In the genomic region with DNA sequence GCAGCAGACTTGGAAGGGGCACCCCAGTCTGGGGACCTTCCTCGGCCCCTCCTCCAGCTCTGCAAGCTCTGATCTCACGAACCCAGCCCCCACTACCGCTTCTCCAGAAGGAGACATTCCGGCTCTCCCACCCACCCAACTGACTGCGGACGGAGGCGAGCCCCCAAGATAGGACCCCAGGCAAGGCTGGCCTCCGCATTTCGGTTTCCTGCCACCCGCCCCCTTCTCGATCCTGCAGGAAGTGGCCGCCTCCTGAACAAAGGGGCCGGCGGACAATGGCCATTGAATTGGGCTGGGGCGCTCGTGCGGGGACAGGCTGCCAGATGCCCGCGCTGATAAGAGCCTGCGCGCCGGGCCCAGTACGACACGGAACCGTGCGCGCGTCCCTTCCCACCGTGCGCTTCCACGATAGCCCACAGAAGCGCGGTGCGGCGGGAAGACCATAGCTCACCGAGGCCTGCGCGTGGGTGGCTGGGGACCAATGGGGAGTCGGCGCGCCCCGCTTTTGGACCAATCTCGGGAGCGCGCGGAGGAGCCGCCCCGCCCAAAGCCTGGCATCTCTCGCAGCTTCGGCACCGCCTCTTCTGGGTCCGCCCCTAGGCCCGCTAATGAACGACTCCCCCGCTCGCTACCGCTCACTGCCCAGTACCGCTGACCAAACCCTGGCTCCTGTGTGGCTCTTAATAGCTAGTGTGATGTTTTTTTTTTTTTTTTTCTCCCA, we compare ENCODE assay signal across 8 mouse cellular contexts. TPM values are rescaled to one million over a fixed set of nuclear protein-coding genes. Genes with fewer than 3 reads are reported as not detected.
A peak's percentile ranks its signal among the peaks of the same experiment; 100 is the strongest.
DNase-seq lines count a peak whose midpoint lies in the region; ATAC-seq and TF ChIP-seq lines count a peak whose summit lies in the region.

No protein-coding gene starts in this region.

- H3K27me3 ChIP-seq in ES-Bruce4 (ENCODE audit: control insufficient read depth, insufficient read depth, low read length, poor library complexity, severe bottlenecking), result no peaks in the 10 kb centered on the region
- H3K27me3 ChIP-seq in forebrain, embryonic 12.5 days, result peaks cover 18% of the 10 kb centered on the region
- peaks cover 4% of the 10 kb centered on the region; the same call in 1 of the 2 replicates for H3K27me3 ChIP-seq in heart, postnatal 0 days (ENCODE audit: control insufficient read depth, insufficient read depth, low read length)
- H3K27me3 ChIP-seq in liver, embryonic 16.5 days (ENCODE audit: control insufficient read depth, insufficient read depth, low read depth, low read length), result peaks cover 48% of the 10 kb centered on the region
- H3K27me3 ChIP-seq in neural tube, embryonic 13.5 days, result no peaks in the 10 kb centered on the region
- no peaks in the 10 kb centered on the region for H3K27me3 ChIP-seq in testis, adult 2 months (ENCODE audit: control insufficient read depth, insufficient read depth, low read length)

- peak; percentile 74 for DNase-seq in c-Kit-positive CD71-positive TER-119-positive erythroid progenitor cells, embryonic 14.5 days (ENCODE audit: low spot score)
- peak; percentile 74 for DNase-seq in heart, postnatal 0 days (ENCODE audit: low spot score)
- DNase-seq in kidney, postnatal 4 days, result peak; percentile 91 to 94

- no peak for TF ChIP-seq POLR2A in ES-Bruce4 (IDR thresholded peaks at IDR 0.05; ENCODE audit: insufficient read depth, low read length)
- TF ChIP-seq POLR2A in testis, adult 2 months (IDR thresholded peaks at IDR 0.05; ENCODE audit: control insufficient read depth, low read depth, low read length), result no peak

- no peak for TF ChIP-seq EP300 in ES-Bruce4 (IDR thresholded peaks at IDR 0.05; ENCODE audit: insufficient read depth, low read depth, low read length)
- TF ChIP-seq EP300 in heart, postnatal 0 days (IDR thresholded peaks at IDR 0.05; ENCODE audit: low read depth), result peak; percentile 71

- H3K4me1 ChIP-seq in ES-Bruce4 (ENCODE audit: control insufficient read depth, insufficient read depth, low read length), result peaks cover 2% of the 10 kb centered on the region
- H3K4me1 ChIP-seq in forebrain, embryonic 12.5 days, result peaks cover 25% of the 10 kb centered on the region
- H3K4me1 ChIP-seq in heart, postnatal 0 days (ENCODE audit: control insufficient read depth, insufficient read depth), result peaks cover 28% of the 10 kb centered on the region
- peaks cover 11% of the 10 kb centered on the region for H3K4me1 ChIP-seq in liver, embryonic 16.5 days (ENCODE audit: control insufficient read depth, low read depth, low read length)
- H3K4me1 ChIP-seq in neural tube, embryonic 13.5 days (replicated peaks), result peaks cover 32% of the 10 kb centered on the region
- H3K4me1 ChIP-seq in testis, adult 2 months (ENCODE audit: control insufficient read depth, insufficient read depth, low read length), result peaks cover 23% of the 10 kb centered on the region

- no peak for TF ChIP-seq CTCF in ES-Bruce4 (IDR thresholded peaks at IDR 0.05; ENCODE audit: low read depth, low read length)
- no peak for TF ChIP-seq CTCF in heart, postnatal 0 days (IDR thresholded peaks at IDR 0.05; ENCODE audit: low read depth)
- no peak for TF ChIP-seq CTCF in testis, adult 2 months (IDR thresholded peaks at IDR 0.05; ENCODE audit: control insufficient read depth, insufficient read depth, insufficient replicate concordance, low read depth, low read length)

- H3K36me3 ChIP-seq in ES-Bruce4 (ENCODE audit: control insufficient read depth, insufficient read depth, low read length, poor library complexity, severe bottlenecking), result no peaks in the 10 kb centered on the region
- H3K36me3 ChIP-seq in forebrain, embryonic 12.5 days (replicated peaks), result no peaks in the 10 kb centered on the region; the same call in 1 of the 2 replicates
- no peaks in the 10 kb centered on the region for H3K36me3 ChIP-seq in heart, postnatal 0 days (replicated peaks; ENCODE audit: control insufficient read depth, insufficient read depth, low read length)
- no peaks in the 10 kb centered on the region for H3K36me3 ChIP-seq in liver, embryonic 16.5 days (ENCODE audit: control insufficient read depth, insufficient read depth)
- no peaks in the 10 kb centered on the region for H3K36me3 ChIP-seq in neural tube, embryonic 13.5 days
- H3K36me3 ChIP-seq in testis, adult 2 months (ENCODE audit: control insufficient read depth, insufficient read depth, low read length), result no peaks in the 10 kb centered on the region

- H3K4me2 ChIP-seq in forebrain, embryonic 12.5 days, result peak overlapping the region; percentile 83
- peak overlapping the region; percentile 87 for H3K4me2 ChIP-seq in heart, postnatal 0 days (ENCODE audit: low read depth, low read length)
- peak overlapping the region; percentile 97 for H3K4me2 ChIP-seq in liver, embryonic 16.5 days (ENCODE audit: low read depth, low read length)
- H3K4me2 ChIP-seq in neural tube, embryonic 13.5 days, result peak overlapping the region; percentile 77

- WGBS in forebrain, embryonic 12.5 days, result under 1% methylated on average over 56 of the region's 58 CpGs
- under 1% methylated on average over 58 of the region's 58 CpGs for WGBS in heart, postnatal 0 days
- WGBS in liver, embryonic 16.5 days (ENCODE audit: insufficient replicate concordance), result under 1% methylated on average over 57 of the region's 58 CpGs
- under 1% methylated on average over 55 of the region's 58 CpGs for WGBS in neural tube, embryonic 13.5 days

- peak overlapping the region; percentile 77 for H3K9ac ChIP-seq in ES-Bruce4 (ENCODE audit: low read depth, poor library complexity, severe bottlenecking)
- H3K9ac ChIP-seq in forebrain, embryonic 12.5 days, result peak overlapping the region; percentile 85
- H3K9ac ChIP-seq in heart, postnatal 0 days (replicated peaks; ENCODE audit: low read depth, low read length), result peak overlapping the region; percentile 43; the same call in 1 of the 2 replicates
- H3K9ac ChIP-seq in liver, embryonic 16.5 days (ENCODE audit: low read depth, low read length), result peak overlapping the region; percentile 59
- peak overlapping the region; percentile 92 for H3K9ac ChIP-seq in neural tube, embryonic 13.5 days

- no peak overlapping the region for H3K27ac ChIP-seq in ES-Bruce4 (ENCODE audit: insufficient read depth, low read length)
- peak overlapping the region; percentile 89 for H3K27ac ChIP-seq in forebrain, embryonic 12.5 days
- H3K27ac ChIP-seq in heart, postnatal 0 days (ENCODE audit: low read depth), result peak overlapping the region; percentile 71
- H3K27ac ChIP-seq in liver, embryonic 16.5 days (ENCODE audit: low read length), result no peak overlapping the region
- peak overlapping the region; percentile 92 for H3K27ac ChIP-seq in neural tube, embryonic 13.5 days (replicated peaks)
- no peak overlapping the region for H3K27ac ChIP-seq in testis, adult 2 months (ENCODE audit: control insufficient read depth, insufficient read depth, low read depth, low read length)

- peak overlapping the region; percentile 81 for H3K4me3 ChIP-seq in ES-Bruce4 (ENCODE audit: low read depth, low read length)
- peak overlapping the region; percentile 60 for H3K4me3 ChIP-seq in forebrain, embryonic 12.5 days (replicated peaks)
- peak overlapping the region; percentile 51 for H3K4me3 ChIP-seq in heart, postnatal 0 days (ENCODE audit: low read depth, low read length)
- H3K4me3 ChIP-seq in liver, embryonic 16.5 days (ENCODE audit: low read depth, low read length), result peak overlapping the region; percentile 62
- H3K4me3 ChIP-seq in neural tube, embryonic 13.5 days, result peak overlapping the region; percentile 57
- H3K4me3 ChIP-seq in testis, adult 2 months (ENCODE audit: control insufficient read depth, low read depth, low read length), result peak overlapping the region; percentile 54

- peak; percentile 90 for ATAC-seq in forebrain, embryonic 12.5 days (ENCODE audit: low FRiP score)
- ATAC-seq in heart, postnatal 0 days (ENCODE audit: insufficient read depth, low read depth), result peak; percentile 61
- ATAC-seq in liver, embryonic 16.5 days (ENCODE audit: low read depth), result peak; percentile 86
- ATAC-seq in neural tube, embryonic 13.5 days (ENCODE audit: low read depth), result peak; percentile 92

- no peaks in the 10 kb centered on the region for H3K9me3 ChIP-seq in ES-Bruce4 (replicated peaks; ENCODE audit: control insufficient read depth, insufficient read depth, low read length, poor library complexity, severe bottlenecking)
- H3K9me3 ChIP-seq in forebrain, embryonic 12.5 days, result no peaks in the 10 kb centered on the region
- no peaks in the 10 kb centered on the region for H3K9me3 ChIP-seq in heart, postnatal 0 days (replicated peaks; ENCODE audit: control insufficient read depth, low read length)
- no peaks in the 10 kb centered on the region for H3K9me3 ChIP-seq in liver, embryonic 16.5 days (replicated peaks; ENCODE audit: control insufficient read depth, low read length)
- H3K9me3 ChIP-seq in neural tube, embryonic 13.5 days, result no peaks in the 10 kb centered on the region

RNA-seq across cellular contexts. Expression of gene Nudt14, which starts 8.3 kb away (rescaled TPM):
- polyA plus RNA-seq in ES-Bruce4 (2011; ENCODE audit: insufficient read depth, insufficient read length, low read depth, missing spikeins), result 47.5 and 48.8 TPM in 2 replicates
- 51.5 and 54.4 TPM in 2 replicates for polyA plus RNA-seq in forebrain, embryonic 12.5 days (2016; fragmentation: Nextera tagmentation; extraction: Ambion mirVana)
- total RNA-seq in heart, postnatal 0 days (2014; rRNA removed; ENCODE audit: low replicate concordance), result 13.5 and 33.9 TPM in 2 replicates
- polyA plus RNA-seq in heart, postnatal 0 days (2015; fragmentation: Nextera tagmentation; extraction: Ambion mirVana), result 28.2 and 33.2 TPM in 2 replicates
- 12.1 and 13.3 TPM in 2 replicates for polyA plus RNA-seq in liver, embryonic 16.5 days (2015; fragmentation: Nextera tagmentation; extraction: Ambion mirVana)
- polyA plus RNA-seq in neural tube, embryonic 13.5 days (2015; fragmentation: Nextera tagmentation; extraction: Ambion mirVana), result 55.1 and 74.8 TPM in 2 replicates
- polyA plus RNA-seq in testis, adult 2 months (2012; rRNA removed), result 14.8 and 15.6 TPM in 2 replicates

RNA-seq across cellular contexts. Expression of gene Jag2, which starts 20.6 kb away (rescaled TPM):
- 47.6 and 50.9 TPM in 2 replicates for polyA plus RNA-seq in ES-Bruce4 (2011; ENCODE audit: insufficient read depth, insufficient read length, low read depth, missing spikeins)
- polyA plus RNA-seq in forebrain, embryonic 12.5 days (2016; fragmentation: Nextera tagmentation; extraction: Ambion mirVana), result 5.6 and 6.2 TPM in 2 replicates
- total RNA-seq in heart, postnatal 0 days (2014; rRNA removed; ENCODE audit: low replicate concordance), result 22.7 and 58.5 TPM in 2 replicates
- 1.8 and 3.3 TPM in 2 replicates for polyA plus RNA-seq in heart, postnatal 0 days (2015; fragmentation: Nextera tagmentation; extraction: Ambion mirVana)
- 0.21 and 0.34 TPM in 2 replicates for polyA plus RNA-seq in liver, embryonic 16.5 days (2015; fragmentation: Nextera tagmentation; extraction: Ambion mirVana)
- 8.6 and 9.6 TPM in 2 replicates for polyA plus RNA-seq in neural tube, embryonic 13.5 days (2015; fragmentation: Nextera tagmentation; extraction: Ambion mirVana)
- polyA plus RNA-seq in testis, adult 2 months (2012; rRNA removed), result 9.4 and 10.9 TPM in 2 replicates

RNA-seq across cellular contexts. Expression of gene Btbd6, which starts 26.1 kb away (rescaled TPM):
- polyA plus RNA-seq in ES-Bruce4 (2011; ENCODE audit: insufficient read depth, insufficient read length, low read depth, missing spikeins), result 10.4 and 11.0 TPM in 2 replicates
- 28.2 and 29.2 TPM in 2 replicates for polyA plus RNA-seq in forebrain, embryonic 12.5 days (2016; fragmentation: Nextera tagmentation; extraction: Ambion mirVana)
- 62.7 and 70.2 TPM in 2 replicates for total RNA-seq in heart, postnatal 0 days (2014; rRNA removed; ENCODE audit: low replicate concordance)
- 20.4 and 21.6 TPM in 2 replicates for polyA plus RNA-seq in heart, postnatal 0 days (2015; fragmentation: Nextera tagmentation; extraction: Ambion mirVana)
- polyA plus RNA-seq in liver, embryonic 16.5 days (2015; fragmentation: Nextera tagmentation; extraction: Ambion mirVana), result 4.5 and 4.9 TPM in 2 replicates
- 35.0 and 41.4 TPM in 2 replicates for polyA plus RNA-seq in neural tube, embryonic 13.5 days (2015; fragmentation: Nextera tagmentation; extraction: Ambion mirVana)
- polyA plus RNA-seq in testis, adult 2 months (2012; rRNA removed), result 5.5 and 7.5 TPM in 2 replicates

RNA-seq across cellular contexts. Expression of gene Brf1, which starts 50.3 kb away (rescaled TPM):
- 24.5 and 24.7 TPM in 2 replicates for polyA plus RNA-seq in ES-Bruce4 (2011; ENCODE audit: insufficient read depth, insufficient read length, low read depth, missing spikeins)
- polyA plus RNA-seq in forebrain, embryonic 12.5 days (2016; fragmentation: Nextera tagmentation; extraction: Ambion mirVana), result 70.2 and 74.2 TPM in 2 replicates
- total RNA-seq in heart, postnatal 0 days (2014; rRNA removed; ENCODE audit: low replicate concordance), result 26.0 and 51.9 TPM in 2 replicates
- polyA plus RNA-seq in heart, postnatal 0 days (2015; fragmentation: Nextera tagmentation; extraction: Ambion mirVana), result 24.5 TPM in 2 replicates
- polyA plus RNA-seq in liver, embryonic 16.5 days (2015; fragmentation: Nextera tagmentation; extraction: Ambion mirVana), result 22.8 and 25.7 TPM in 2 replicates
- polyA plus RNA-seq in neural tube, embryonic 13.5 days (2015; fragmentation: Nextera tagmentation; extraction: Ambion mirVana), result 55.8 and 55.9 TPM in 2 replicates
- 67.1 and 67.8 TPM in 2 replicates for polyA plus RNA-seq in testis, adult 2 months (2012; rRNA removed)

Comparison
In these comparisons a context has a peak if more than half of its experiments do, and no peak if none do; other contexts are left out.
1. H3K27ac ChIP-seq: peak in forebrain, embryonic 12.5 days (single experiment), heart, postnatal 0 days (single experiment) and neural tube, embryonic 13.5 days (single experiment); none in ES-Bruce4 (single experiment), liver, embryonic 16.5 days (single experiment) and testis, adult 2 months (single experiment).
2. Peak in every context shown above with its lines, with median percentiles within 50 percentile points of each other: H3K4me3 ChIP-seq, H3K9ac ChIP-seq, DNase-seq, ATAC-seq and H3K4me2 ChIP-seq.